ENCODE assay signal across 12 mouse cellular contexts in genomic region chr8:84738715-84739400, GRCm38 (mm10). TPM values are rescaled to one million over a fixed set of nuclear protein-coding genes. Genes with fewer than 3 reads are reported as not detected.
DNase-seq lines count a peak whose midpoint lies in the region; ATAC-seq and TF ChIP-seq lines count a peak whose summit lies in the region.
"Had no signal": no experiment of that assay in that cellular context is flagged by ENCODE, and none has a peak within 500 bp of the region (broad histone marks: within the 10 kb centered on the region; RNA-seq: fewer than 3 reads in every experiment).

No protein-coding gene starts in this region.

- TF ChIP-seq POLR2A in CH12.LX (IDR thresholded peaks at IDR 0.05; ENCODE audit: low read depth, low read length) = no peak

- peak overlapping the region; percentile 71; the same call in 1 of the 2 replicates for H3K9ac ChIP-seq in heart, embryonic 13.5 days
- H3K9ac ChIP-seq in CH12.LX (ENCODE audit: insufficient read depth, low read depth) = no peak overlapping the region
- no peak overlapping the region for H3K9ac ChIP-seq in embryonic facial prominence, embryonic 15.5 days
- no peak overlapping the region for H3K9ac ChIP-seq in intestine, embryonic 15.5 days

- no peak for TF ChIP-seq RAD21 in CH12.LX (IDR thresholded peaks at IDR 0.05; ENCODE audit: low read depth, low read length)

- in situ Hi-C loops in CH12.LX (cut with MboI; ENCODE audit: low pct_ligation_motif_present, low pct_unique_long_range_greater_than_20kb, low sequenced_read_pairs) = loop anchor here (5.0 kb wide), 1 partner anchor 68 kb away; no protein-coding TSS in a partner anchor

- 69% methylated on average over 10 of the region's 10 CpGs for WGBS in heart, embryonic 13.5 days
- WGBS in embryonic facial prominence, embryonic 15.5 days = 53% methylated on average over 10 of the region's 10 CpGs
- WGBS in limb, embryonic 10.5 days = 32% methylated on average over 10 of the region's 10 CpGs
- WGBS in intestine, embryonic 15.5 days = 73% methylated on average over 10 of the region's 10 CpGs

- no peaks in the 10 kb centered on the region for H3K36me3 ChIP-seq in heart, embryonic 13.5 days
- H3K36me3 ChIP-seq in CH12.LX (replicated peaks in 1 of 2; ENCODE audit: control insufficient read depth in 1 of 2, insufficient read depth in 1 of 2, low read length in 1 of 2) = no peaks in the 10 kb centered on the region
- H3K36me3 ChIP-seq in embryonic facial prominence, embryonic 15.5 days = no peaks in the 10 kb centered on the region
- H3K36me3 ChIP-seq in limb, embryonic 10.5 days = no peaks in the 10 kb centered on the region
- H3K36me3 ChIP-seq in intestine, embryonic 15.5 days = no peaks in the 10 kb centered on the region

- H3K27me3 ChIP-seq in heart, embryonic 13.5 days (replicated peaks) = peaks cover 28% of the 10 kb centered on the region
- H3K27me3 ChIP-seq in CH12.LX (replicated peaks) = peaks cover 87% of the 10 kb centered on the region
- H3K27me3 ChIP-seq in embryonic facial prominence, embryonic 15.5 days = no peaks in the 10 kb centered on the region
- H3K27me3 ChIP-seq in limb, embryonic 10.5 days (ENCODE audit: low read depth, poor library complexity, severe bottlenecking) = peaks cover 100% of the 10 kb centered on the region
- peaks cover 19% of the 10 kb centered on the region for H3K27me3 ChIP-seq in intestine, embryonic 15.5 days (replicated peaks)

- no peak for TF ChIP-seq EP300 in CH12.LX (IDR thresholded peaks at IDR 0.05; ENCODE audit: low read length)

- no peak for DNase-seq in heart, adult 18-20 months
- DNase-seq in CH12.LX (ENCODE audit: extremely low read depth) = peak; percentile 30
- DNase-seq in limb, embryonic 10.5 days (ENCODE audit: low spot score) = no peak
- no peak for DNase-seq in c-Kit-positive CD71-positive TER-119-positive erythroid progenitor cells, embryonic 14.5 days (ENCODE audit: low spot score)
- DNase-seq: cerebellum, adult 18-20 months; kidney, adult 9 months; thymus, postnatal 4 days had no signal

- H3K4me1 ChIP-seq in heart, embryonic 13.5 days = peaks cover 95% of the 10 kb centered on the region
- H3K4me1 ChIP-seq in CH12.LX (ENCODE audit: control insufficient read depth in 1 of 2, insufficient read depth in 2 of 2) = peaks cover 3 to 23% of the 10 kb centered on the region in 2 experiments
- H3K4me1 ChIP-seq in embryonic facial prominence, embryonic 15.5 days = peaks cover 93% of the 10 kb centered on the region
- peaks cover 89% of the 10 kb centered on the region for H3K4me1 ChIP-seq in limb, embryonic 10.5 days
- H3K4me1 ChIP-seq in intestine, embryonic 15.5 days (replicated peaks) = peaks cover 55% of the 10 kb centered on the region

- ATAC-seq in heart, embryonic 13.5 days (ENCODE audit: extremely low read depth, insufficient number of reproducible peaks, low FRiP score, low TSS enrichment) = no peak
- no peak for ATAC-seq in embryonic facial prominence, embryonic 15.5 days (ENCODE audit: insufficient number of reproducible peaks, low FRiP score, low TSS enrichment, low read depth)
- ATAC-seq in intestine, embryonic 15.5 days = no peak
- ATAC-seq in megakaryocyte, adult 5-6 weeks (ENCODE audit: poor library complexity, severe bottlenecking) = no peak

- TF ChIP-seq CTCF in CH12.LX (conservative IDR thresholded peaks at IDR 0.05 in 1 of 2, IDR thresholded peaks at IDR 0.05 in 1 of 2; ENCODE audit: low read depth in 2 of 2, low read length in 2 of 2) = no peak

- H3K27ac ChIP-seq in heart, embryonic 13.5 days (replicated peaks) = peak overlapping the region; percentile 60; the same call in 1 of the 2 replicates
- no peak overlapping the region for H3K27ac ChIP-seq in CH12.LX (ENCODE audit: insufficient read depth, low read depth)
- H3K27ac ChIP-seq in embryonic facial prominence, embryonic 15.5 days (replicated peaks) = peak overlapping the region; percentile 95
- peak overlapping the region; percentile 95 for H3K27ac ChIP-seq in limb, embryonic 10.5 days
- H3K27ac ChIP-seq in intestine, embryonic 15.5 days = no peak overlapping the region
- H3K27ac ChIP-seq: liver, embryonic 14.5 days had no signal

- peak overlapping the region; percentile 60; the same call in 1 of the 2 replicates for H3K4me2 ChIP-seq in heart, embryonic 13.5 days
- H3K4me2 ChIP-seq in CH12.LX (ENCODE audit: insufficient read depth, low read depth, poor library complexity, severe bottlenecking) = no peak overlapping the region
- H3K4me2 ChIP-seq in embryonic facial prominence, embryonic 15.5 days (replicated peaks) = no peak overlapping the region
- no peak overlapping the region for H3K4me2 ChIP-seq in intestine, embryonic 15.5 days (replicated peaks)

- no peaks in the 10 kb centered on the region for H3K9me3 ChIP-seq in heart, embryonic 13.5 days
- H3K9me3 ChIP-seq in CH12.LX (replicated peaks; ENCODE audit: low read length) = no peaks in the 10 kb centered on the region
- H3K9me3 ChIP-seq in embryonic facial prominence, embryonic 15.5 days (replicated peaks) = no peaks in the 10 kb centered on the region
- H3K9me3 ChIP-seq in limb, embryonic 10.5 days (replicated peaks) = no peaks in the 10 kb centered on the region
- H3K9me3 ChIP-seq in intestine, embryonic 15.5 days = no peaks in the 10 kb centered on the region

- H3K79me2 ChIP-seq in CH12.LX (replicated peaks; ENCODE audit: control insufficient read depth, extremely low read depth, insufficient read depth, poor library complexity, severe bottlenecking) = no peaks in the 10 kb centered on the region

- dilution Hi-C loops in CH12.LX (cut with MboI; ENCODE audit: extremely low pct_ligation_motif_present, extremely low pct_unique_long_range_greater_than_20kb, low sequenced_read_pairs) = no loop called here

- no peak overlapping the region for H3K4me3 ChIP-seq in heart, embryonic 13.5 days
- H3K4me3 ChIP-seq in CH12.LX (replicated peaks in 1 of 3; ENCODE audit: low read depth in 2 of 3, low read length in 2 of 3, poor library complexity in 1 of 3) = no peak overlapping the region
- no peak overlapping the region for H3K4me3 ChIP-seq in embryonic facial prominence, embryonic 15.5 days (replicated peaks)
- H3K4me3 ChIP-seq in limb, embryonic 10.5 days = peak overlapping the region; percentile 33
- H3K4me3 ChIP-seq in intestine, embryonic 15.5 days (replicated peaks) = no peak overlapping the region

TF ChIP-seq in CH12.LX, 34 proteins besides CTCF, POLR2A, EP300 and RAD21 (continues in another document):
- no peak for TF ChIP-seq TCF12 (IDR thresholded peaks at IDR 0.05; ENCODE audit: low read depth, low read length)
- TF ChIP-seq UBTF (IDR thresholded peaks at IDR 0.05; ENCODE audit: low read depth, low read length) = no peak
- TF ChIP-seq SIN3A (IDR thresholded peaks at IDR 0.05; ENCODE audit: low read length) = no peak
- no peak for TF ChIP-seq CHD2 (IDR thresholded peaks at IDR 0.05; ENCODE audit: low read length)

RNA-seq across cellular contexts. Expression of gene G430095P16Rik, which starts 16.1 kb away (rescaled TPM):
- polyA plus RNA-seq in heart, embryonic 13.5 days (2015; fragmentation: Nextera tagmentation; extraction: Ambion mirVana) = 7.8 and 8.9 TPM in 2 replicates
- under 1 TPM; 0.40 to 0.69 TPM for total RNA-seq in heart, adult 18-20 months (2021)
- 0.17 TPM in 1 of 2 replicates, not detected in the other for total RNA-seq in CH12.LX (2012; rRNA removed)
- total RNA-seq in CH12.LX (2014; rRNA removed) = 0.39 TPM in 1 of 2 replicates, not detected in the other
- not detected in 2 replicates for polyA plus RNA-seq in CH12.LX (2012; ENCODE audit: insufficient read length, low read depth)
- 4.2 and 4.9 TPM in 2 replicates for polyA plus RNA-seq in embryonic facial prominence, embryonic 15.5 days (2015; fragmentation: Nextera tagmentation; extraction: Ambion mirVana)
- 3.7 and 8.1 TPM in 2 replicates for polyA plus RNA-seq in limb, embryonic 10.5 days (2016; fragmentation: Nextera tagmentation; extraction: Ambion mirVana)
- 3.1 and 3.7 TPM in 2 replicates for polyA plus RNA-seq in intestine, embryonic 15.5 days (2015; fragmentation: Nextera tagmentation; extraction: Ambion mirVana)
- total RNA-seq in megakaryocyte, adult 5-6 weeks (2015) = 40.4 and 45.2 TPM in 2 replicates
- total RNA-seq in megakaryocyte, adult 5-6 weeks (2017) = 20.6 and 25.5 TPM in 2 replicates

RNA-seq across cellular contexts. Expression of gene Lyl1, which starts 37.6 kb away (rescaled TPM):
- polyA plus RNA-seq in heart, embryonic 13.5 days (2015; fragmentation: Nextera tagmentation; extraction: Ambion mirVana) = 15.4 and 17.1 TPM in 2 replicates
- 1 to 10 TPM; 3.1 to 4.4 TPM for total RNA-seq in heart, adult 18-20 months (2021)
- total RNA-seq in CH12.LX (2012; rRNA removed) (38.5 and 45.5 TPM in 2 replicates), CH12.LX (2014; rRNA removed) (20.3 and 20.6 TPM in 2 replicates)
- 53.2 and 54.5 TPM in 2 replicates for polyA plus RNA-seq in CH12.LX (2012; ENCODE audit: insufficient read length, low read depth)
- 5.8 and 6.0 TPM in 2 replicates for polyA plus RNA-seq in embryonic facial prominence, embryonic 15.5 days (2015; fragmentation: Nextera tagmentation; extraction: Ambion mirVana)
- polyA plus RNA-seq in limb, embryonic 10.5 days (2016; fragmentation: Nextera tagmentation; extraction: Ambion mirVana) = 4.6 and 4.7 TPM in 2 replicates
- 5.1 and 5.5 TPM in 2 replicates for polyA plus RNA-seq in intestine, embryonic 15.5 days (2015; fragmentation: Nextera tagmentation; extraction: Ambion mirVana)
- 69.0 and 69.9 TPM in 2 replicates for total RNA-seq in megakaryocyte, adult 5-6 weeks (2015)
- total RNA-seq in megakaryocyte, adult 5-6 weeks (2017) = 60.3 and 62.0 TPM in 2 replicates

RNA-seq across cellular contexts. Expression of gene Nacc1, which starts 51.2 kb away (rescaled TPM):
- 15.1 and 15.7 TPM in 2 replicates for polyA plus RNA-seq in heart, embryonic 13.5 days (2015; fragmentation: Nextera tagmentation; extraction: Ambion mirVana)
- 10 to 100 TPM; 31.4 to 32.7 TPM for total RNA-seq in heart, adult 18-20 months (2021)
- 45.1 and 49.0 TPM in 2 replicates for total RNA-seq in CH12.LX (2012; rRNA removed)
- 21.9 and 23.3 TPM in 2 replicates for total RNA-seq in CH12.LX (2014; rRNA removed)
- polyA plus RNA-seq in CH12.LX (2012; ENCODE audit: insufficient read length, low read depth) = 73.0 and 84.1 TPM in 2 replicates
- polyA plus RNA-seq in embryonic facial prominence, embryonic 15.5 days (2015; fragmentation: Nextera tagmentation; extraction: Ambion mirVana) = 16.7 and 16.9 TPM in 2 replicates
- polyA plus RNA-seq in limb, embryonic 10.5 days (2016; fragmentation: Nextera tagmentation; extraction: Ambion mirVana) = 31.7 and 32.0 TPM in 2 replicates
- 14.8 and 17.0 TPM in 2 replicates for polyA plus RNA-seq in intestine, embryonic 15.5 days (2015; fragmentation: Nextera tagmentation; extraction: Ambion mirVana)
- total RNA-seq in megakaryocyte, adult 5-6 weeks (2015) = 42.8 and 43.0 TPM in 2 replicates
- 31.8 and 36.8 TPM in 2 replicates for total RNA-seq in megakaryocyte, adult 5-6 weeks (2017)

RNA-seq across cellular contexts. Expression of gene Trmt1, which starts 52.8 kb away (rescaled TPM):
- 47.6 and 51.6 TPM in 2 replicates for polyA plus RNA-seq in heart, embryonic 13.5 days (2015; fragmentation: Nextera tagmentation; extraction: Ambion mirVana)
- 10 to 100 TPM; 34.2 to 45.1 TPM for total RNA-seq in heart, adult 18-20 months (2021)
- total RNA-seq in CH12.LX (2012; rRNA removed) = 157 and 160 TPM in 2 replicates
- 77.0 and 94.5 TPM in 2 replicates for total RNA-seq in CH12.LX (2014; rRNA removed)
- 140 and 157 TPM in 2 replicates for polyA plus RNA-seq in CH12.LX (2012; ENCODE audit: insufficient read length, low read depth)
- 69.1 and 78.2 TPM in 2 replicates for polyA plus RNA-seq in embryonic facial prominence, embryonic 15.5 days (2015; fragmentation: Nextera tagmentation; extraction: Ambion mirVana)
- 71.7 and 79.3 TPM in 2 replicates for polyA plus RNA-seq in limb, embryonic 10.5 days (2016; fragmentation: Nextera tagmentation; extraction: Ambion mirVana)
- 59.9 and 68.3 TPM in 2 replicates for polyA plus RNA-seq in intestine, embryonic 15.5 days (2015; fragmentation: Nextera tagmentation; extraction: Ambion mirVana)
- total RNA-seq in megakaryocyte, adult 5-6 weeks (2015) = 29.5 and 35.9 TPM in 2 replicates
- 37.6 and 40.4 TPM in 2 replicates for total RNA-seq in megakaryocyte, adult 5-6 weeks (2017)

Comparison
In these comparisons a context has a peak if more than half of its experiments do, and no peak if none do; other contexts are left out.
1. H3K27ac ChIP-seq: peak in heart, embryonic 13.5 days (single experiment), embryonic facial prominence, embryonic 15.5 days (single experiment) and limb, embryonic 10.5 days (single experiment); none in CH12.LX (single experiment) and intestine, embryonic 15.5 days (single experiment).